Mouse (Mus musculus): ENCODE data around the gene Rbm4. TPM values are rescaled to one million over a fixed set of nuclear protein-coding genes. Genes with fewer than 3 reads are reported as not detected.
"Not testable (repeated sequence)": the region's sequence is repeated elsewhere in the genome, so short reads cannot be mapped to it uniquely, and the experiment has no call there.

Rbm4 gene
- polyA plus RNA-seq, 3 experiments from 2014 or later: 30.3 to 45.0 (median 35.3) TPM

- ATAC-seq: no peak
These were observed 2.2 kb upstream of the Rbm4 start for GRCm38 (mm10) chr19:4795929-4796328.

GRCm38 (mm10) chr19:4793281-4793830 is 345 bp downstream of the Rbm4 start:
- peak; percentile 1 for ATAC-seq

GRCm38 (mm10) chr19:4786313-4786712 is 7.4 kb downstream of the Rbm4 start:
- ATAC-seq: no peak

- ATAC-seq: no peak
These were observed 8.5 kb downstream of the Rbm4 start for GRCm38 (mm10) chr19:4785206-4785605.

- no peak for ATAC-seq
These were observed 10.8 kb downstream of the Rbm4 start for GRCm38 (mm10) chr19:4782891-4783290.

GRCm38 (mm10) chr19:4772785-4773184 is 20.9 kb downstream of the Rbm4 start:
- no peak for ATAC-seq

- ATAC-seq: no peak
These were observed 26.1 kb downstream of the Rbm4 start for GRCm38 (mm10) chr19:4767507-4768148.

- no peak for ATAC-seq
These were observed 30.8 kb downstream of the Rbm4 start for GRCm38 (mm10) chr19:4762876-4763275.

- not testable (repeated sequence) for ATAC-seq
These were observed 33.2 kb downstream of the Rbm4 start for GRCm38 (mm10) chr19:4760544-4760943.

- ATAC-seq: no peak
These were observed 36.8 kb downstream of the Rbm4 start for GRCm38 (mm10) chr19:4756921-4757320.

- ATAC-seq: peak; percentile 87
These were observed 37.3 kb downstream of the Rbm4 start, which contains the start of gene Rbm4b for GRCm38 (mm10) chr19:4756193-4756911. Gene Rbm4b, plus strand, starts transcription at chr19:4756497.

GRCm38 (mm10) chr19:4755565-4756192 is 38.0 kb downstream of the Rbm4 start:
- peak; percentile 74 for ATAC-seq

GRCm38 (mm10) chr19:4749975-4750374 is 43.7 kb downstream of the Rbm4 start:
- ATAC-seq: no peak

- ATAC-seq: no peak
These were observed 45.2 kb downstream of the Rbm4 start for GRCm38 (mm10) chr19:4748493-4748892.

- ATAC-seq: no peak
These were observed 45.9 kb downstream of the Rbm4 start for GRCm38 (mm10) chr19:4747631-4748312.

GRCm38 (mm10) chr19:4746611-4747010 is 47.1 kb downstream of the Rbm4 start:
- ATAC-seq: no peak

GRCm38 (mm10) chr19:4745681-4746080 is 48.0 kb downstream of the Rbm4 start:
- no peak for ATAC-seq

GRCm38 (mm10) chr19:4745057-4745456 is 48.6 kb downstream of the Rbm4 start:
- ATAC-seq: no peak

GRCm38 (mm10) chr19:4744026-4744425 is 49.7 kb downstream of the Rbm4 start:
- no peak for ATAC-seq

GRCm38 (mm10) chr19:4743524-4743923 is 50.2 kb downstream of the Rbm4 start:
- no peak for ATAC-seq

- ATAC-seq: no peak
These were observed 51.5 kb downstream of the Rbm4 start for GRCm38 (mm10) chr19:4742229-4742628.

GRCm38 (mm10) chr19:4741482-4741881 is 52.2 kb downstream of the Rbm4 start:
- ATAC-seq: no peak

GRCm38 (mm10) chr19:4739762-4740161 is 53.9 kb downstream of the Rbm4 start:
- ATAC-seq: no peak

Data from inflammation-experienced regulatory T-cells, adult 6 months (primary cell).